Mouse (Mus musculus) forebrain, embryonic 10.5 days (tissue): ENCODE measurements at regions not wholly inside any gene's neighbourhood (a gene's known extent, or its start where the extent isn't known, plus 50 kb on each side); places are given as distances from the start of the nearest gene placed in this dataset.
"Not testable (repeated sequence)": the region's sequence is repeated elsewhere in the genome, so short reads cannot be mapped to it uniquely, and the experiment has no call there.

Source experiments
- DNase-seq: peaks from one replicate; pipeline ENCODE4 v3.0.0-alpha.2; 2017; ENCODE audit warnings: low spot score; ENCODE audit errors: extremely low spot score
- H3K27ac ChIP-seq: fragments of 300-500 bp; sonication (generic); 2 replicates; pipeline ENCODE4 v1.5.1; 2016; ENCODE audit warnings: mild to moderate bottlenecking
- H3K27me3 ChIP-seq: fragments of 300-500 bp; sonication (generic); 2 replicates; pipeline ENCODE4 v1.6.1; 2016; ENCODE audit warnings: mild to moderate bottlenecking; ENCODE audit not compliant: poor library complexity, severe bottlenecking
- H3K36me3 ChIP-seq: fragments of 300-500 bp; sonication (generic); replicated peaks from 2 replicates; pipeline ENCODE4 v1.6.1; 2016; ENCODE audit warnings: mild to moderate bottlenecking, moderate library complexity
- H3K4me1 ChIP-seq: fragments of 300-500 bp; sonication (generic); 2 replicates; pipeline ENCODE4 v1.6.1; 2016
- H3K4me3 ChIP-seq: fragments of 300-500 bp; sonication (generic); 2 replicates; pipeline ENCODE4 v1.5.1; 2016; ENCODE audit warnings: mild to moderate bottlenecking, moderate library complexity
- H3K9me3 ChIP-seq: fragments of 300-500 bp; sonication (generic); 2 replicates; pipeline ENCODE4 v1.6.1; 2016; ENCODE audit warnings: mild to moderate bottlenecking, moderate library complexity
- WGBS: fragments of 180-500 bp; shearing (Covaris S2); methylation state at CpG from one replicate; pipeline ENCODE4 v1.1.7; 2016; 5-methylcytosine and 5-hydroxymethylcytosine counted together

DNA sequence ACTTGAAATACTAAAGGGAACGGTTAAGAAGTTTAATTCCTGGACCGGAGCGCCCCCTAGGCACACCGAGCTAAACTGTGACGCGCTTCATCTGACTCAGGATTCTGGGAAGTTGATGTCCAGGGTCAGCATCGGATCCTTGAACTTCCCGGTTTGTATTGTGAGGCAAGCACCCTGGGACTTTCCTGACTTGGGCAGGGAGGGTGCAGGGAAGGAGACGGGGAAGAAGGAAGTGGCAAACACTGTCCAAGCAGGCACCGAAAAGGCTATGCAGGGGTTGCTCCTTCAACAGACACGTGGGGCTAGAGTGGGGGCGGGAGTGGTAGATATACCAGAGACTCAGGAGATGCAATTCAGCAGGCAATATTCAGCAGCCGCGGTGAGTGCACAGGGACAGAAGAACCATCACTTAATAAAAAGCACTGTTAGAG lies 132.7 kb upstream of the Teddm2 start:
- Histone ChIP-seq H3K4me1 (peaks cover 20% of the 10 kb centered on the region), H3K36me3 (no peaks in the 10 kb centered on the region), H3K27me3 (no peaks in the 10 kb centered on the region), H3K9me3 (no peaks in the 10 kb centered on the region), H3K4me3 (peak overlapping the region; percentile 30), H3K27ac (peak overlapping the region; percentile 49; the same call in 1 of the 2 replicates)
- DNase-seq, result peak; percentile 56
- WGBS, result 20% methylated on average over 14 of the region's 14 CpGs

DNA sequence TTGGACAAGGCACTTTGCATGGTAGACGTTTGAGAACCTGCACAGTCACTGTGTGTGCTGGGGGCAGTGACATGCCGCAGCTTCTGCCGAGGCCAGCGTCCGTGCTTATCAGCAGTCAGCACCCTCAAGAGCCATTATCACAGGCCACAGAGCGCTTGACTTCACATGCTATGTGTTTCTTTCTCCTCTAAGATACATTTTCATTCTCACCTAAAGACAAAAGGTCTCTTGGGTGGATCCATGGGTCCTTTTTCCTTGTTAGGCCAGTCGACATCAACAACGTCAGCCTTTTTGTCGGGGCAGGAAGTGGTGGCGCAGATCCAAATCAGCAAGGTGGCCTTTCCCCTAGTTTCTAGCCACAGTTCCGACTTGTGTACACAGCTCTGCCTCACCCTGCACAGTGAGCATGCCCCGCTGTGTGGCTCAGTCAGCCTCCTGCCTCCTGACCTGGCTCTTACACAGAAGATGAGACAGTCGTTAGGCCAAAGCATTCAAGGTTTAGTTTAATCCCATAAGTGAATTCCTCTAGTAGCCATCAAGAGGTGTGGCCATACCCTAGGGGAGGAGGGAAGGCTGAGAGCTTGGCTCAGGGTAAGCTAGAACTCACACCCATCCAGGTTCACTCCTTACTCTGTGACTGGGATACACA lies 134.1 kb upstream of the Teddm2 start:
- 79% methylated on average over 13 of the region's 13 CpGs for WGBS
- peaks cover 20% of the 10 kb centered on the region for H3K4me1 ChIP-seq
- no peak for DNase-seq
- H3K9me3 ChIP-seq, result no peaks in the 10 kb centered on the region
- no peaks in the 10 kb centered on the region for H3K27me3 ChIP-seq
- H3K4me3 ChIP-seq, result no peak overlapping the region
- H3K27ac ChIP-seq, result peak overlapping the region; percentile 54
- H3K36me3 ChIP-seq, result no peaks in the 10 kb centered on the region

DNA sequence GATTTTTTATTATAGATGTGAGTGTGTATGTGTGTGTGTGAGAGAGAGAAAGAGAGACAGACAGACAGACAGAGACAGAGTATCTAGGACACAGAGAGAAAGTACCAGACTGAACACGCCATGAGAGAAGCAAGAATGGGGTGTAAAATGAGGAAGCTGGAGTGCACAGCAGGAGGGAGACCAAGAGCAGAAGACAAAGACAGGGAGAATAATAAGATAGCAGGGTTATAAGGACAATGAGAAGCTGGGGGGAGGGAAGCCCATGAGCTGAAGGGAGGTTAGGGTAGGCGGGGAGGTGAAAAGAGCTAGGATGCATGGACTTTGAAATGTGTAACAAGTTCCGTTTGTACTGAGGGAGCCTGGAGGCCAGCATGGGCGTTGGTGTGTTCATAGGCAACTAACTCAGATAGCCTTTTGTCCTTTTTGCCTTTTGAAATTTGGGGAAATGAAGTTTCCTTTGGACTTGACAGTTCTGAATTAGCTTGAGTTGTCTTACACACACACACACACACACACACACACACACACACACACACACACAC lies 136.8 kb upstream of the Teddm2 start:
- Histone ChIP-seq H3K27me3 (no peaks in the 10 kb centered on the region), H3K4me3 (no peak overlapping the region), H3K27ac (no peak overlapping the region), H3K36me3 (no peaks in the 10 kb centered on the region), H3K9me3 (no peaks in the 10 kb centered on the region), H3K4me1 (peaks cover 13% of the 10 kb centered on the region)
- no peak for DNase-seq
- WGBS, result 52% methylated on average over 4 of the region's 4 CpGs

DNA sequence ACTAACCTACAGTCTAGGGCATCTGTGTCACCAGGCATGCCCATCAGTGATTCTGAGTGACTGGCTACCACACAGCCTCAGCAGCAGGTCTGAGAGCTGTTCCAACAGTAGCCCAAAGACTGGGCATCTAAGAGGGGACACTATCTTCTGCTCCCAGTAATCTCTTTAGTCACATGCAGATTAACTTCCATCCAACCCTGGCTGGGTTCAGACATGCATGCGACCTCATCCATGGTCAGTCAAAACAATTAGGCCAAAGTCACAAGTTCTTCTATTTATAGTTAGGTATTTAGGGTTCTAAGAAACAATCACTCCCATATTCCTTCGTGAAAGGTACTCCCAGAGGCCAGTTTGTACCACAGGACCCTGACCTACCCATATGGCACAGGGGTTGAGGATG lies 138.2 kb upstream of the Teddm2 start:
- Histone ChIP-seq H3K4me1 (peaks cover 7% of the 10 kb centered on the region), H3K36me3 (no peaks in the 10 kb centered on the region), H3K9me3 (no peaks in the 10 kb centered on the region), H3K27ac (no peak overlapping the region), H3K27me3 (no peaks in the 10 kb centered on the region), H3K4me3 (no peak overlapping the region)
- 76% methylated on average over 2 of the region's 2 CpGs for WGBS
- DNase-seq, result no peak

DNA sequence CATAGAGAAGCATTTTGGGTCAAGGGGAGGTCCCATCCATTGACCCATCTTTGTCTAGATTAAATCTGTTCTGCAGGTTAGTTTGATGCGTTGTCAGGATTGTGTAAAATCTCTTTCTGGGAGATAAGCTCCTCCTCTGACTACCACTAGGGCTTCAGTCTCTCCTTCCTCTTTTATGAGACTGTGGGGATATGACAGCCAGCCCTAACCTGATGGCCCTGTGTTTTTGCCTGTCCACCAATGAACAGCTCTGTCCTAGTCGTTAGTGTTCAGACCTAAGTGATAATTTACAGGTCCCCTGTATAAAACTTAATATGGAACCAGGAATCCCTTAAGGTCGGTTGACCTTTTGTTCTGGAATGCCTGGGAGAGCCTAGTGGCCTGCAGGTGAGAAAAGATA lies 140.9 kb upstream of the Teddm2 start:
- Histone ChIP-seq H3K4me1 (peaks cover 7% of the 10 kb centered on the region), H3K36me3 (no peaks in the 10 kb centered on the region), H3K9me3 (no peaks in the 10 kb centered on the region), H3K27me3 (no peaks in the 10 kb centered on the region), H3K27ac (no peak overlapping the region), H3K4me3 (no peak overlapping the region)
- no peak for DNase-seq
- WGBS, result 81% methylated on average over 3 of the region's 3 CpGs

DNA sequence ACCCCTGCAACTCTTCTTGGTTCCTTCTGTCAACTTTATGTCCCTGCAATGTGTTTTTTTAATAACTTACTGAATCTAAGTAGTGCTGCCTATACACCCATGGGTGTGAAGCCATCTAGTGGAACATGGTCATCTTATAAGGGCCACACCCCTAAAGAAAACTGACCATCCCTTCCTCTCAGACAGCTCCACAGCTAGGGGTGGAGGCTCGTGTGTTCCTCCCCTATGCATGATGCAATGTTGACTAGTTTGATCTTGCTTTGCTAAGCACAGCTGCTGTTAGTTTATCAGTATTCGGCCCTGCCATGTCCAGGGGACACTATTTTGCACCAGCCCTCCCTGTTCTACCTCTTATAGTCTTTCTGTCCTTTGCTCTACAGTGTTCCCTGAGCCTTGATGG lies 142.9 kb upstream of the Teddm2 start:
- Histone ChIP-seq H3K9me3 (no peaks in the 10 kb centered on the region), H3K4me1 (no peaks in the 10 kb centered on the region), H3K27me3 (no peaks in the 10 kb centered on the region), H3K4me3 (no peak overlapping the region), H3K27ac (no peak overlapping the region), H3K36me3 (no peaks in the 10 kb centered on the region)
- no peak for DNase-seq
- WGBS, result 79% methylated on average over 2 of the region's 2 CpGs

DNA sequence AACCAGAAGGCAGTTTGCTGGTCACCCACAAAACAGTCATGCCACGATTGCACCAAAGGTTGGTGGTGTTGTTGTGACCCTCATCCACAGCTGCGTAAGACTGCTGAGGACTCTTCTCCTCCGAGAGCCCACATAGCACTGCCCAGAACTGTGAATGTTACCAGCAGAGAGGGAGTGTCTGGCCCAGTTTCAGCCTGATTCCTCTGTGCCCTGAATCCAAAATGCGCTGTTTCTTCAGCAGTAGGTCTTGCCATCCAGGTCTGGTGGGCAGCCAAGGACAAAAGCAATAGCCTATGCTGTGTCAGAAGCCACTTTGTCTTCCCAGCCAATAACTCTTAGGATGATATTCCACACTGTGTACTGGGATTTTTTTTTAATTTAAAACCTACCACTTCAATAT lies 144.7 kb upstream of the Teddm2 start:
- DNase-seq, result no peak
- WGBS, result 91% methylated on average over 4 of the region's 4 CpGs

DNA sequence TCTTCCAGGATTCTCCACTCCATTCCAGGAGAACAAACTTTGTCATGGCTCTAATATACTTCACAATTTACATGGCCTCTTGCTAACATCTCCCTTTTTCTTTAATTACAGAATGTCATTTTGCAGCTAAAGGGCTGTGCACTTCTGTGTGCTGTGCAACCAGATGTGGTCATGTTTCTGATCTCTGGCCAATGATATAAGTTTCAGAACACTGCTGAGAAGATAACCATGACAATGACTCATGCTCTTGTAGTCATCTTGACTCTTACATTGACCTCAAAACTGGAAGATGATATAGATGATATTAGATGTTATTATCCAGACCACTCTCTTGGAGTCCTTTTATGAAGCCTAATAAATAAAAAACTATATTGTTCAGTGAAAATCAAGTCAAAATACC lies 145.9 kb upstream of the Teddm2 start:
- no peaks in the 10 kb centered on the region for H3K9me3 ChIP-seq
- H3K4me1 ChIP-seq, result no peaks in the 10 kb centered on the region
- no peak for DNase-seq
- H3K27ac ChIP-seq, result no peak overlapping the region
- no peak overlapping the region for H3K4me3 ChIP-seq
- H3K36me3 ChIP-seq, result no peaks in the 10 kb centered on the region
- no peaks in the 10 kb centered on the region for H3K27me3 ChIP-seq

More for the DNA sequence above, 144.7 kb upstream of the Teddm2 start:
- no peak overlapping the region for H3K27ac ChIP-seq
- H3K36me3 ChIP-seq, result no peaks in the 10 kb centered on the region
- H3K4me3 ChIP-seq, result no peak overlapping the region
- H3K27me3 ChIP-seq, result no peaks in the 10 kb centered on the region
- no peaks in the 10 kb centered on the region for H3K4me1 ChIP-seq
- no peaks in the 10 kb centered on the region for H3K9me3 ChIP-seq

DNA sequence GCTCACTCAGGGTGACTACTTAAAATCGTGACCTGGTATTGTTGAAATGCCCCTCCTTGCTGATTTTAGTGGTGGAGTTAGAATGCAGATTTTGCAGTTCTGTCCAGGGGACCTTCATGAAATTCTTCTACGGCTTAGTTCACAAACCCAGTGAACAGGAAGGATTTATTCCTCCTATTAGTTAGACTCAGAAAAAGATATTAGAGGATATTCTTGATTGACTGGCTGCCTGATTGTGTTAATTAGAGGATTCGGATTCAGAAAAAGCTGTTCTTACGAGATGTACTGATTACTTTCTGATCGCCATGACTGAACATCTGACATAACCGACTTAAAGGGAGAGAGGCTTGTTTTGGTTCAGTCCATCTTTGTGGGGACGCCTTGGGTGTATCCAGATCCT lies 147.3 kb upstream of the Zfp648 start:
- no peaks in the 10 kb centered on the region for H3K36me3 ChIP-seq
- 81% methylated on average over 7 of the region's 7 CpGs for WGBS
- no peak overlapping the region for H3K27ac ChIP-seq
- H3K4me1 ChIP-seq, result no peaks in the 10 kb centered on the region
- H3K9me3 ChIP-seq, result peaks cover 5% of the 10 kb centered on the region; the same call in 1 of the 2 replicates
- no peaks in the 10 kb centered on the region for H3K27me3 ChIP-seq
- no peak for DNase-seq
- H3K4me3 ChIP-seq, result no peak overlapping the region

DNA sequence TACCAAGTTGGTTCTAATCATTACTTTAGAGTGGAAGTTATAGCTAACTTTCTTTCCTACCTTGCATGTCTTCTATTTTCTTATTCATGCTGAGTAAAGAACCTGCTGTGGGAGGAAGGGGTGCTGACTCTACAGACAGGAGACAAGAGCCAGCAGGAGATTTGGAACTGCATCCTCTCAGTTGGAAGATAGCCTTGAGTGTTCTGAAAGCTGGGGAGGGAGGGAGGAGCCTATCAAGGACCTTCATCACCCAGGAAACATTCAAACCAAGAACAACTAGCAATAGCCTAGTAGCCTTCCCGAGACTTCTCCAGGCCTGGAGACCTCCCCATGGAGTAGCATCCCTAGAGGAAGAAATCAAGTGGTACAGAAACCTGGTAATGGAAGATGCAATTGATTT lies 146.1 kb upstream of the Zfp648 start:
- H3K4me3 ChIP-seq, result no peak overlapping the region
- peaks cover 6% of the 10 kb centered on the region; the same call in 1 of the 2 replicates for H3K9me3 ChIP-seq
- no peak for DNase-seq
- no peak overlapping the region for H3K27ac ChIP-seq
- 79% methylated on average over 1 of the region's 1 CpGs for WGBS
- no peaks in the 10 kb centered on the region for H3K27me3 ChIP-seq
- H3K4me1 ChIP-seq, result no peaks in the 10 kb centered on the region
- H3K36me3 ChIP-seq, result no peaks in the 10 kb centered on the region

DNA sequence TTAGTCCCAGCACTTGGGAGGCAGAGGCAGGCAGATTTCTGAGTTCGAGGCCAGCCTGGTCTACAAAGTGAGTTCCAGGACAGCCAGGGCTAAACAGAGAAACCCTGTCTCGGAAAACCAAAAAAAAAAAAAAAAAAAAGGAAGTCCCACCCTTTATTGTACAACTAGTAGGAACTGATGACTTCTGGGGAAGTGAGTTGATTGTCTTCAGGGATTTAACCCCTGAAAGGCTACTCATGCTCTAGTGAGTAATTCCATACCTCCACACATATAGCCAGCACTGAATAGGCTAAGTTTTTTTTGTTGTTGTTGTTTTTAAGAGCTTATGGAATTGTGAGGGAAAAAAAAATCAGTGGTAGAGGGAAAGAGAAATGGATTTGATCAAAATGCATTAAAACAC lies 139.6 kb upstream of the Zfp648 start:
- not testable (repeated sequence) for H3K9me3 ChIP-seq, H3K4me3 ChIP-seq, H3K4me1 ChIP-seq, H3K36me3 ChIP-seq, H3K27me3 ChIP-seq, DNase-seq, H3K27ac ChIP-seq
- WGBS, result 48% methylated on average over 2 of the region's 2 CpGs

DNA sequence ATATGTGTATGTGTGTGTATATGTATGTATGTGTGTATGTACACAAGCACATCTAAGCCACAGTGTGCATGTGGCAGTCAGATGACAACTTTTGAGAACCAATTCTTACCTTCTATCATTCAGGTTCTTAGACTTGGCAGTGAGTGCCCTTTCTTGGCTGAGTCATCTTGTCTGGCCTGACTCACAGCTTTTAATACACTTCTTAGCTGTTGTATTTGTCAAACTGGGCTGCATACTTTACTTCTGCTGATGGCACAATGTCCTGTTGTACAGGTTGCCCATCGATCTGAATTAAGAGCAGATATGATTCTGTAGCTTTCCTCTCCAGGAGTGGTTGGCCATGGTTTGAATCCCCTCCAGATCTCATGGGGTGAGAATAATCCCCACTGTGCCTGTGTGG lies 139.1 kb upstream of the Zfp648 start:
- no peak for DNase-seq
- Histone ChIP-seq H3K27ac (no peak overlapping the region), H3K27me3 (no peaks in the 10 kb centered on the region), H3K36me3 (no peaks in the 10 kb centered on the region), H3K4me1 (peaks cover 4% of the 10 kb centered on the region; the same call in 1 of the 2 replicates), H3K4me3 (no peak overlapping the region), H3K9me3 (peaks cover 6% of the 10 kb centered on the region; the same call in 1 of the 2 replicates)
- WGBS, result 93% methylated on average over 1 of the region's 1 CpGs

DNA sequence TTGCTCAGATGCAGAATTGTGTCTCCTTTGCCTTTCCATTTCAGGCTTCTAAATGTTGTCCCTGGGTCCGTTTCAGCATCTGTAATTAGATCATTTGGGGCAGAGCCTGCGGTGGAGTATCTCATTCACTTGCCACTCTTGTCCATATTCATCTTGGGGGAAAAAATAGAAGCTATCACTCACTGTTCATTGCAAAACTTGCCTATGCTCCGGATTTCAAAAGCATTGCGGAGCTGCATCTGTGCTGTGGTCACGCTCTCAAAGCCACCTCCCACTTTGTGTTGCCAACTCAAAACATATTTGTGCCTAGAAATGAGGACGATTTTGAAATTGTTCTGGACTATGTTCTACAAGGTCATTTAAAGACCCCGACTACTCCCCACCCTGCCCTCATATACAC lies 138.3 kb upstream of the Zfp648 start:
- Histone ChIP-seq H3K4me1 (peaks cover 4% of the 10 kb centered on the region; the same call in 1 of the 2 replicates), H3K27me3 (no peaks in the 10 kb centered on the region), H3K9me3 (peaks cover 6% of the 10 kb centered on the region; the same call in 1 of the 2 replicates), H3K4me3 (no peak overlapping the region), H3K36me3 (no peaks in the 10 kb centered on the region), H3K27ac (no peak overlapping the region)
- 93% methylated on average over 7 of the region's 7 CpGs for WGBS
- no peak for DNase-seq
